Mouse (Mus musculus) erythroblast, adult 5-6 weeks (primary cell): ENCODE results near the gene Hspb9. TPM values are rescaled to one million over a fixed set of nuclear protein-coding genes. Genes with fewer than 3 reads are reported as not detected.
A peak's percentile ranks its signal among the peaks of the same experiment; 100 is the strongest.

Source experiments
- ATAC-seq: replicated peaks from 2 replicates; pipeline ENCODE4 v1.8.0; 2016; ENCODE audit warnings: moderate number of reproducible peaks, mild to moderate bottlenecking, moderate TSS enrichment, inconsistent platforms; ENCODE audit not compliant: poor library complexity, low FRiP score, severe bottlenecking
- total RNA-seq, 2 experiments: library from RNA; stranded (forward) in 1 of 2; stranded (reverse) in 1 of 2; fragments of 150-400 nt in 1 of 2; fragments of 200-764, 138-1000 nt in 1 of 2; gene quantifications; 2 replicates each; pipeline versions ENCODE4 v1.2.3 to v1.2.4; 2015 to 2017; ENCODE audit warnings: low replicate concordance in 2 of 2

Gene Hspb9
- total RNA-seq, 2 experiments from 2014 or later: not detected

DNA sequence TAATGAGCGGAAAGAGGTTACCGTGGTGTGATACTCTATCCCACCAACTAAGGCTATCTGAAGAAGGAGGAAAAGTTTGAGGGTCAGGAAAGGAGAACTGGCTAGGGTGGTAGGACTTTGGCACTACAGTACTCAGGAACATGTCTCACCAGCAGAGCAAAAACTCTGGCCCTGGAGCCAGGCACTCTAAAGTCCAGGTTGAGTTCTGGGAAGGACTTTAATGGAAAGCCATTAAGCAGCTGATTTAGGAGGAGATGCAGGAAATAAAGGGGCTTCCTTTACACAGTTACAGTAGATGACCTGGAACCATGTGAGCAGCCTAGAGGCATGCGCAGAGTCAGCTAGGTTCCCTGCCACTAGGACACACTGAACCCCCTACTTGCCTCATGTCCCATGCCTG is 13.6 kb downstream of the Hspb9 start:
- ATAC-seq: no peak

DNA sequence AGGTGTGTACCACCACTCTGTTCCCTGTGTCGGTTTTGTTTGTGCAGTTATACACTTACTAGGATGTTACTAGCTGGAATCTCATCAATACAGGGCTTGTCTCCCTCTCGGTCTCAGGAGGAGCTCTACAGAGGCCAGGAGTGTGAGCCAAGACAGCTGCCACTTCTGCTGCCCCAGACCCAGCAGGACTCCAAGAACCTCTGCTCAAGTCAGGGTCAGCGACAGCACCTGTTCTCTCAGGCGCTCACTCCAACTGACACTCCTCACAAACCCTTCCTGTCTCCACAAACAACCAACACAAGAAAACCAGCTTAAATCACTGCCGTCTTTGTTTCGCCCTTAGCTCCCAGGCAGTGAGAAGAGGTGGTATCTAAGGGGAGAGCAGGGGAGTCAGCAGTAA is 15.0 kb downstream of the Hspb9 start:
- ATAC-seq: no peak

GRCm38 (mm10) chr11:100729976-100730375 is 16.3 kb downstream of the Hspb9 start:
- no peak for ATAC-seq

DNA sequence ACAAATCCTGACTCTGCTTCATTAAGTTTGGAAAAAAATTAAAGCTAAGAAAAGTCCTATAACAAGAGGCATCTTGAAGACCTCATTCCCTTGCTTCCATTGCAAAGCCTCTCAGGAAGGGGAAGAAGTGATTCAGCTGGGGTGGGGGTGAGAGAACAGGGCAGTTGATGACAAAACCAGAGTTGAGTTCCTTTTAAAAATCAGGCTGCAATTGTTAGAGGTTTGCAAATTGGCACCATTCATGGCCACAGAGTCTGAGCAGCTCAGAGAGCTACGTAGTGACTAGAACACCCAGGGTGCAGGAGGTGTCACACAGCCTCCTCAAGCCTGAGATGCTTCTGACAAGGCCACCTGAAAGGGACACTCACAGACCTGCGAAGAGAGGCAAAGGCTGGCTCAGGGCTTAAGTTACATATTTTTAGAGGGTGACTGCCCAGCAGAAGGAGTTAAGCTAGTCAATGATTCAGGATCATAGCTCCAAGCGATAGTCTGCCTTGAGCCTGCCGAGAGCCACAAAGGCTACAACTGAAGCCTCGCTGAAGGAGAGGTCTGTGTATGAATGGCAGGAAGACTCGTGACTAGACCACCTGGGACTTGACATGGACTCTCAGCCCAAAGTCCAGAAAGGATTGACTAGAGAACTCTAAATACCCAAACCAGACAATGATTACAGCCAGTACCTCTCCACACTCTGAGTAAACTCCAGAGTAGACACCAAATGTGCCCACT is 17.0 kb downstream of the Hspb9 start:
- ATAC-seq: no peak

GRCm38 (mm10) chr11:100735134-100735865 is 21.6 kb downstream of the Hspb9 start:
- ATAC-seq: no peak

DNA sequence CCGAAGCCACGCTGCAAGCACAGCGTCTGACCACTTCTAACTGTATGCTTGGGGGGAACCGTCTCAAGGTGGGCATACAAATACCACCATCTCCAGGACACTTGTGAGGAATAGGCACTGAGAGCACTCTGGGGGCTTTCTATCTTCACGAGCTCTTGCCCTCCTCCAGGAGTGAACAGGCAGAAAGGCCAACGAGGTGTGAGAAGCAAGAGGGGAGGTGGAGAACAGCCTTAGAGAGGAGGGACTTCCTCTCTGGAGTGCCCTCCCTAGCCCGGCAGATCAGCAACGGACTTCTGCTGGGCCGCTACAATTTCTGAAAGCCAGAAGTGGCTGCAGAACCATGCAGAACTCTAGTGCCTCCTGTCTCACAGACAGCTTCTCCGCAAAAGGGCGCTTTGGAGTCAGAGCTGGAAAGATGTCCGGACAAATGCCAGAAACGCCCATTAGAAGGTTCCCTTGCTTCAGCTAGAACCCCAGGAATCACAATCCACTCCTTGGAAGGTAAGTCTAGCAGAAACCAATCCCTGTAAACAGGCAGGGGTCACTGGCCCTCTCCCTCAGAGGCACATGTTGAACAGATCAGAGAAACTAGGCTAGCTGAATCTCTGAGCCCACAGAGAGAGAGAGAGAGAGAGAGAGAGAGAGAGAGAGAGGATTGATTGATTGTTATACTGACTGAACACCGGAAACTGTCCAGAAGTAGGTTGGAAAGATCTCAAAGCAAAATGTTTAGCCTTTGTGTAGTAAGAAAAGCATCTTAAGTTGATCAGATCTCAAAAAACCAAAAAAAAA is 22.5 kb downstream of the Hspb9 start:
- peak; percentile 28 for ATAC-seq

- no peak for ATAC-seq
Measured at GRCm38 (mm10) chr11:100736746-100737080, 23.1 kb downstream of the Hspb9 start.

DNA sequence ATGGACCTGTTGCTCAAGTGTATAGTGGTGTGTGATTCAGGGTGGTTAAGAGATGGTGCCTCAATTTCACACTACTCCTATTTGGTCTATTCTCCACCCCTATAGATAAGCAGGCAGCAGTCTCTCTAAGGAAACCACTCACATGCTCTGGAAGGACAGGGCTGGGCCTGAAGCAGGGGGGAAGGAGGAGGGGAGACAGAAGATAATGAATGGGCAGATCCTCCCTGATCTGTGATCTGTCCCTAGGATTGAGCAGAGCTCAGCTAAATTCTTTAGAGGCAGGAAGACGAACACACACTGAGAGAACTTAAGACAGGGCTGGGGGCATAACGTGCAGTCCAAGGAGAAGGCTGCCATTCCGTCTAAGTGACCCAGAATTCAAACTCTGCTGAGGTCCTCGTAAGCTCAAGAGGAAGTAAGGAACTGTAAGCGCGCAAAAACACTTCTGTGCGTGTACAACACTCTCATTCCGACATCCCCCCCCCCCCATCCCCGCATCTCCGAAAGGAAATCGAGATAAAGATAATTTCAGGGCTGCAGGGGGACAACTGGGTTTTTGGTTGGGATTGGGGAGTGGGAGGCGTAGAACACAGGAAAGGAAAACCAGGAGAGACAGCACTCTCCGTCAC is 23.6 kb downstream of the Hspb9 start:
- ATAC-seq: peak; percentile 56

GRCm38 (mm10) chr11:100738066-100738604 is 24.5 kb downstream of the Hspb9 start, which contains the start of gene Rab5c:
Gene Rab5c (minus strand): TSS chr11:100738215.
- peak; percentile 89 for ATAC-seq

- no peak for ATAC-seq
Measured at GRCm38 (mm10) chr11:100738749-100739148, 25.1 kb downstream of the Hspb9 start.

- ATAC-seq: no peak
Measured at GRCm38 (mm10) chr11:100741348-100741747, 27.7 kb downstream of the Hspb9 start.

DNA sequence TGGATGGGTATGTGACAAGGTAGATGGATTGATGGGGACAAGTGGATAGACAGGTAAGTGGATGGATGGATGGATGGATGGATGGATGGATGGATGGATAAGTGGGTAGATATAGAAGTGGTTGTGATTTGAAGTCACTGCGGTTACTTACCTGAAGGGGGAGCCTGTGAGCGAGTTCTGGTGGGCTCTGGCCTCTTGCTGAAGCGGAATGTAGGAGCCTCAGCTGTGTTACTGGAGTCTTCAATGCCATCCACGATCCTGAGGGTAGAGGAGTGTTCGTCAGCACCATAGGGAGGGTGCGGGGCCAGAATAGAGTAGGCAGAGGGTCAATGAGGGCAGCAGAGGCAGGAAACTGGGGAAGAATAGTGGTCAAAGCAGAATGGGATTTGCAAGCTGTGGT is 31.4 kb downstream of the Hspb9 start:
- peak; percentile 59 for ATAC-seq

- no peak for ATAC-seq
Measured at GRCm38 (mm10) chr11:100746546-100746945, 32.9 kb downstream of the Hspb9 start.

DNA sequence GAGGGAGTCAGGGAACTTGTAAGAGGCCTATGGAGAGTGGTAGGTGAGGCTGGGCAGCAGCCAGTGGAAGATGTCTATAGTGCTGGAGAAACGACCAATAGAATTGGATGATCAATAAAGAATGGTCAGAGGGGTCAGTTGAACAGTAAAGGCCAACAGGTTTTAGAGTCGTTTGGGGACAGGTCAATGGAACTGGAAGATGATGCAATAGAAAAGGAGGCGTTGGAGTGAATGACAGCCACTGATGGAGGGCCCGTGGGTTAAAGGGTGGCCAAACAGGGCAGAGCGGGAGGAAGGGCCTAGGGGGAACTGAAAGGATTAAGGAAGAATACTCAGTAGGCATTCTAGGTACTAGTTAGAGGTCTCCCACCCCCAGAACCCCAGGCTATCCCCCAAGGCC is 33.5 kb downstream of the Hspb9 start:
- no peak for ATAC-seq

DNA sequence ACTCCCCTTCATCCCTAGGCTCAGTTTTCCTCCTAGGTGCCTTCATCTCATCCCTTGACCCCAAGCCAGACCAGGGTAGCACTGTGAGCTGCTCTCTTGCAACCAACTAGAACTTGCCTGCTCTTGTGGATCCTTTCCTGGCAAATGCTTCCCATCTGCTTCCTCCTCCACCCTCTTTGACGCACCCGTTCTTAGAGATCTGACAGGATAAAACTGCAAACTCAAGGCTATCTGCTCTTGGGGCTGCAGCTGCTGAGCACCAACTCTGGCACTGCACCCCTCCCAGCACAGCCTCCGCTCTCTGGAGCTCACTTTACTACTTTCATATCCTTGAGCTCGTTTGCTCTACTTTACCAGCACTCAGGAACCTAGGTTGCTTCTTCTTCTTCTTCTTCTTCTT is 35.0 kb downstream of the Hspb9 start:
- ATAC-seq: no peak

- ATAC-seq: no peak
Measured at GRCm38 (mm10) chr11:100749469-100749868, 35.8 kb downstream of the Hspb9 start.

DNA sequence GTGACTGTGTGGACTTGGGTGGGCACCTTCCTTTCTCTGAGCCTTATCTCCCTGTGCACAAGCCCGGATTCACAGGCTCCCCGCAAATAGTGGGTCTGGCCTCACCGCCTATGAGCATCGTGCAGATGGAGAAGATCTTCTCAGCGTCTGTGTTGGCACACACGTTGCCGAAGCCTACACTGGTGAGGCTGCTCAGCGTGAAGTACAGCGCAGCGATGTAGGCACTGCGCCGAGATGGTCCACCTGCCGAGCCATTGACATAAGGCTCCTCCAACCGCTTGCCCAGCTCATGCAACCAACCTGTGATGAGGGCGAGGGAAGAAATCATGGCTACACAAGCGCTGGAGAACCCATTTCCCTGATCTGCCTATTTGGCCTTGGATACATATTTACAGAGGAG is 36.5 kb downstream of the Hspb9 start:
- no peak for ATAC-seq

DNA sequence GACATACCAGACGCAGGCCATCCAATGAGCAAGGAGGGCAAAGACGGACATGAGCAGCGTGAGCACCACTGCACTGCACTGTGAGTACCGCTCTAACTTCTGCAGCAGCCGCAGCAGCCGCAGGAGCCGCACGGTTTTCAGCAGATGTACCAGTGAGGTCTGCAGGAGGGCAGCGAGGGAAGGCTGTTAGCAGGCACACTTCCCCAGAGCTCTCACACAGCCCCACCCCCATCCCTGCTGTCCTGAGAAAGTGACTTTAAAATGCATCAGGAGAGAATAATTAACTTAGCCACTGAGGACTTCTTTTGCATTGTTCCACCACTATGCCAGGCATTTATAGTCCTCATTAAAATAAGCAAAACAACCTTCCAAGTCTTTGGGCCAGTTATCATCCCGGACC is 38.6 kb downstream of the Hspb9 start:
- ATAC-seq: no peak

- no peak for ATAC-seq
Measured at GRCm38 (mm10) chr11:100754021-100754692, 40.5 kb downstream of the Hspb9 start.

- ATAC-seq: no peak
Measured at GRCm38 (mm10) chr11:100754693-100755057, 41.0 kb downstream of the Hspb9 start.
